Mouse (Mus musculus): ENCODE results near the gene Fam107b. TPM values are rescaled to one million over a fixed set of nuclear protein-coding genes. Genes with fewer than 3 reads are reported as not detected.

The Fam107b gene
- polyA plus RNA-seq, 1 experiment from 2014 or later, result 44.6 TPM

GRCm38 (mm10) chr2:3777696-3778095 lies 207.4 kb downstream of the Fam107b start:
- Histone ChIP-seq H3K4me3 (no peak overlapping the region), H3K36me3 (peaks cover 25% of the 10 kb centered on the region), H3K27ac (replicated peaks) (no peak overlapping the region), H3K4me1 (0 out of 2 replicates have a peak, but pooled peaks cover 3% of the 10 kb centered on the region), H3K27me3 (no peaks in the 10 kb centered on the region), H3K4me2 (replicated peaks) (no peak overlapping the region), H3K9ac (replicated peaks) (no peak overlapping the region), H3K9me3 (no peaks in the 10 kb centered on the region)
- no peak for ATAC-seq (ENCODE audit: low FRiP score, low read depth)
- 90% methylated on average over 6 of the region's 6 CpGs for WGBS

- H3K9me3 ChIP-seq, result no peaks in the 10 kb centered on the region
Observed at GRCm38 (mm10) chr2:3785546-3785945, 215.3 kb downstream of the Fam107b start.

GRCm38 (mm10) chr2:3787752-3788423 lies 217.6 kb downstream of the Fam107b start:
- ATAC-seq (ENCODE audit: low FRiP score, low read depth), result no peak
- Histone ChIP-seq H3K4me3 (no peak overlapping the region), H3K36me3 (no peaks in the 10 kb centered on the region)

More at GRCm38 (mm10) chr2:3785546-3785945, 215.3 kb downstream of the Fam107b start:
- Histone ChIP-seq H3K9ac (replicated peaks) (no peak overlapping the region), H3K27me3 (no peaks in the 10 kb centered on the region), H3K4me3 (no peak overlapping the region), H3K4me1 (no peaks in the 10 kb centered on the region), H3K4me2 (replicated peaks) (no peak overlapping the region), H3K27ac (replicated peaks) (no peak overlapping the region), H3K36me3 (peaks cover 12% of the 10 kb centered on the region)
- WGBS, result 92% methylated on average over 8 of the region's 8 CpGs
- ATAC-seq (ENCODE audit: low FRiP score, low read depth), result no peak

GRCm38 (mm10) chr2:3788424-3788786 lies 218.1 kb downstream of the Fam107b start:
- WGBS, result 87% methylated on average over 3 of the region's 3 CpGs
- ATAC-seq (ENCODE audit: low FRiP score, low read depth), result no peak

More at GRCm38 (mm10) chr2:3787752-3788423, 217.6 kb downstream of the Fam107b start:
- Histone ChIP-seq H3K27me3 (no peaks in the 10 kb centered on the region), H3K27ac (replicated peaks) (no peak overlapping the region), H3K9me3 (no peaks in the 10 kb centered on the region), H3K9ac (replicated peaks) (no peak overlapping the region), H3K4me2 (replicated peaks) (no peak overlapping the region), H3K4me1 (no peaks in the 10 kb centered on the region)

GRCm38 (mm10) chr2:3796543-3796942 lies 226.3 kb downstream of the Fam107b start:
- no peak overlapping the region for H3K4me3 ChIP-seq
- WGBS, result 82% methylated on average over 5 of the region's 5 CpGs
- H3K9me3 ChIP-seq, result no peaks in the 10 kb centered on the region

More at GRCm38 (mm10) chr2:3788424-3788786, 218.1 kb downstream of the Fam107b start:
- no peak overlapping the region for H3K4me2 ChIP-seq (replicated peaks)
- H3K4me1 ChIP-seq, result no peaks in the 10 kb centered on the region
- H3K9me3 ChIP-seq, result no peaks in the 10 kb centered on the region
- no peaks in the 10 kb centered on the region for H3K36me3 ChIP-seq
- no peaks in the 10 kb centered on the region for H3K27me3 ChIP-seq
- no peak overlapping the region for H3K27ac ChIP-seq (replicated peaks)
- no peak overlapping the region for H3K9ac ChIP-seq (replicated peaks)
- H3K4me3 ChIP-seq, result no peak overlapping the region

GRCm38 (mm10) chr2:3799767-3800554 lies 229.7 kb downstream of the Fam107b start:
- Histone ChIP-seq H3K9me3 (no peaks in the 10 kb centered on the region), H3K4me2 (replicated peaks) (peak overlapping the region; percentile 52), H3K27me3 (no peaks in the 10 kb centered on the region; the same call in 1 of the 2 replicates), H3K9ac (replicated peaks) (0 out of 2 replicates have a peak overlapping the region, but pooled peaks have one; percentile 4), H3K27ac (replicated peaks) (no peak overlapping the region), H3K4me3 (peak overlapping the region; percentile 26; the same call in 1 of the 2 replicates), H3K36me3 (no peaks in the 10 kb centered on the region), H3K4me1 (no peaks in the 10 kb centered on the region)
- peak; percentile 80 for ATAC-seq (ENCODE audit: low FRiP score, low read depth)
- 12% methylated on average over 18 of the region's 18 CpGs for WGBS

More at GRCm38 (mm10) chr2:3796543-3796942, 226.3 kb downstream of the Fam107b start:
- no peak overlapping the region for H3K4me2 ChIP-seq (replicated peaks)
- H3K4me1 ChIP-seq, result no peaks in the 10 kb centered on the region
- H3K9ac ChIP-seq (replicated peaks), result no peak overlapping the region
- no peaks in the 10 kb centered on the region; the same call in 1 of the 2 replicates for H3K27me3 ChIP-seq
- no peaks in the 10 kb centered on the region for H3K36me3 ChIP-seq
- no peak for ATAC-seq (ENCODE audit: low FRiP score, low read depth)
- no peak overlapping the region for H3K27ac ChIP-seq (replicated peaks)

GRCm38 (mm10) chr2:3800555-3800878 lies 230.2 kb downstream of the Fam107b start:
- no peak for ATAC-seq (ENCODE audit: low FRiP score, low read depth)
- no peaks in the 10 kb centered on the region for H3K36me3 ChIP-seq
- 62% methylated on average over 5 of the region's 5 CpGs for WGBS
- no peak overlapping the region for H3K9ac ChIP-seq (replicated peaks)
- no peak overlapping the region for H3K4me2 ChIP-seq (replicated peaks)
- no peaks in the 10 kb centered on the region for H3K4me1 ChIP-seq
- no peak overlapping the region for H3K4me3 ChIP-seq
- H3K27ac ChIP-seq (replicated peaks), result no peak overlapping the region
- H3K9me3 ChIP-seq, result no peaks in the 10 kb centered on the region
- no peaks in the 10 kb centered on the region; the same call in 1 of the 2 replicates for H3K27me3 ChIP-seq

GRCm38 (mm10) chr2:3805742-3806141 lies 235.5 kb downstream of the Fam107b start:
- Histone ChIP-seq H3K27ac (replicated peaks) (no peak overlapping the region), H3K9me3 (no peaks in the 10 kb centered on the region), H3K4me1 (no peaks in the 10 kb centered on the region), H3K9ac (replicated peaks) (no peak overlapping the region), H3K4me2 (replicated peaks) (no peak overlapping the region), H3K36me3 (no peaks in the 10 kb centered on the region), H3K27me3 (no peaks in the 10 kb centered on the region; the same call in 1 of the 2 replicates), H3K4me3 (no peak overlapping the region)
- WGBS, result 57% methylated on average over 6 of the region's 6 CpGs
- ATAC-seq (ENCODE audit: low FRiP score, low read depth), result no peak

- no peaks in the 10 kb centered on the region for H3K36me3 ChIP-seq
- 75% methylated on average over 5 of the region's 5 CpGs for WGBS
- ATAC-seq (ENCODE audit: low FRiP score, low read depth), result no peak
- H3K9ac ChIP-seq (replicated peaks), result no peak overlapping the region
- no peaks in the 10 kb centered on the region for H3K4me1 ChIP-seq
- H3K4me2 ChIP-seq (replicated peaks), result no peak overlapping the region
- H3K27ac ChIP-seq (replicated peaks), result no peak overlapping the region
- H3K27me3 ChIP-seq, result no peaks in the 10 kb centered on the region
- no peaks in the 10 kb centered on the region for H3K9me3 ChIP-seq
- no peak overlapping the region for H3K4me3 ChIP-seq
Observed at GRCm38 (mm10) chr2:3810321-3810720, 240.0 kb downstream of the Fam107b start.

- Histone ChIP-seq H3K4me1 (no peaks in the 10 kb centered on the region), H3K9ac (replicated peaks) (no peak overlapping the region), H3K36me3 (no peaks in the 10 kb centered on the region), H3K4me3 (no peak overlapping the region), H3K4me2 (replicated peaks) (no peak overlapping the region), H3K9me3 (no peaks in the 10 kb centered on the region), H3K27ac (replicated peaks) (no peak overlapping the region), H3K27me3 (no peaks in the 10 kb centered on the region)
- ATAC-seq (ENCODE audit: low FRiP score, low read depth), result no peak
- 71% methylated on average over 6 of the region's 6 CpGs for WGBS
Observed at GRCm38 (mm10) chr2:3816142-3816609, 245.9 kb downstream of the Fam107b start.

GRCm38 (mm10) chr2:3817626-3818025 lies 247.3 kb downstream of the Fam107b start:
- Histone ChIP-seq H3K27me3 (no peaks in the 10 kb centered on the region), H3K36me3 (no peaks in the 10 kb centered on the region), H3K4me1 (no peaks in the 10 kb centered on the region), H3K27ac (replicated peaks) (no peak overlapping the region), H3K4me2 (replicated peaks) (no peak overlapping the region), H3K9me3 (no peaks in the 10 kb centered on the region), H3K4me3 (no peak overlapping the region), H3K9ac (replicated peaks) (no peak overlapping the region)
- no peak for ATAC-seq (ENCODE audit: low FRiP score, low read depth)
- WGBS, result 89% methylated on average over 3 of the region's 3 CpGs
